Mouse (Mus musculus) heart, postnatal 0 days (tissue): Measurements from ENCODE around the gene Smim4. TPM values are rescaled to one million over a fixed set of nuclear protein-coding genes. Genes with fewer than 3 reads are reported as not detected.

Source experiments
- ATAC-seq: fragments of 200-750 bp; cut with Nextera tagmentation; 2 replicates; pipeline ENCODE4 v1.8.0; 2017; ENCODE audit warnings: low read depth, moderate number of reproducible peaks, moderate library complexity; ENCODE audit not compliant: insufficient read depth
- DNase-seq: peaks from one replicate; pipeline ENCODE4 v3.0.0-alpha.2; 2016; ENCODE audit warnings: low spot score
- H3K27ac ChIP-seq: fragments of 300-500 bp; sonication (generic); 2 replicates; pipeline ENCODE4 v1.5.1; 2014; ENCODE audit warnings: low read depth, mild to moderate bottlenecking
- H3K27me3 ChIP-seq: fragments of 300-500 bp; sonication (generic); 2 replicates; pipeline ENCODE4 v1.6.1; 2014; ENCODE audit warnings: low read length, mixed read lengths; ENCODE audit not compliant: control insufficient read depth, insufficient read depth
- H3K36me3 ChIP-seq: fragments of 300-500 bp; sonication (generic); replicated peaks from 2 replicates; pipeline ENCODE4 v1.6.1; 2014; ENCODE audit warnings: low read length, mixed read lengths; ENCODE audit not compliant: control insufficient read depth, insufficient read depth
- H3K4me1 ChIP-seq: fragments of 300-500 bp; sonication (generic); 2 replicates; pipeline ENCODE4 v1.6.1; 2014; ENCODE audit warnings: antibody characterized with exemption; ENCODE audit not compliant: control insufficient read depth, insufficient read depth
- H3K4me2 ChIP-seq: fragments of 300-500 bp; sonication (generic); 2 replicates; pipeline ENCODE4 v1.6.1; 2014; ENCODE audit warnings: low read depth, mild to moderate bottlenecking, low read length, moderate library complexity
- H3K4me3 ChIP-seq: fragments of 300-500 bp; sonication (generic); 2 replicates; pipeline ENCODE4 v1.5.1; 2014; ENCODE audit warnings: low read depth, low read length
- H3K9ac ChIP-seq: fragments of 300-500 bp; sonication (generic); replicated peaks from 2 replicates; pipeline ENCODE4 v1.6.1; 2014; ENCODE audit warnings: low read depth, low read length, mixed read lengths
- H3K9me3 ChIP-seq: fragments of 300-500 bp; sonication (generic); replicated peaks from 2 replicates; pipeline ENCODE4 v1.6.1; 2016; ENCODE audit warnings: low read length; ENCODE audit not compliant: control insufficient read depth
- CTCF ChIP-seq: IDR thresholded peaks from 2 replicates; pipeline ENCODE4 v1.5.1; 2016; ENCODE audit warnings: antibody characterized with exemption, control low read depth, low read depth
- EP300 ChIP-seq: IDR thresholded peaks from 2 replicates; pipeline ENCODE4 v1.6.1; 2016; ENCODE audit warnings: antibody characterized with exemption, low read depth
- WGBS: fragments of 180-500 bp; shearing (Covaris S2); extraction: QIAGEN DNeasy Blood & Tissue Kit; methylation state at CpG from one replicate; pipeline ENCODE4 v1.1.7; 2014; 5-methylcytosine and 5-hydroxymethylcytosine counted together
- polyA plus RNA-seq: library from polyadenylated mRNA; unstranded; fragments of >200 nt; fragmentation: Nextera tagmentation; extraction: Ambion mirVana; gene quantifications from 2 replicates; pipeline ENCODE4 v1.2.1, GENCODE M21; 2015
- total RNA-seq: library from RNA; depleted of rRNA; stranded (reverse); fragments of >200 nt; gene quantifications from 2 replicates; pipeline ENCODE4 v1.2.3, GENCODE M21; 2014; ENCODE audit warnings: low replicate concordance

The Smim4 gene
- total and polyA plus RNA-seq, 2 experiments from 2014 or later = 12.7 to 207 TPM

GRCm38 (mm10) chr14:31171821-31172220 is 43.1 kb upstream of the Smim4 start:
- 92% methylated on average over 15 of the region's 15 CpGs for WGBS
- no peak for ATAC-seq
- Histone ChIP-seq H3K4me2 (no peak overlapping the region), H3K27ac (no peak overlapping the region), H3K36me3 (peaks cover 69% of the 10 kb centered on the region), H3K27me3 (no peaks in the 10 kb centered on the region), H3K9me3 (no peaks in the 10 kb centered on the region), H3K4me3 (no peak overlapping the region), H3K4me1 (no peaks in the 10 kb centered on the region), H3K9ac (no peak overlapping the region)
- TF ChIP-seq EP300 (no peak), CTCF (no peak)
- DNase-seq = no peak

DNA sequence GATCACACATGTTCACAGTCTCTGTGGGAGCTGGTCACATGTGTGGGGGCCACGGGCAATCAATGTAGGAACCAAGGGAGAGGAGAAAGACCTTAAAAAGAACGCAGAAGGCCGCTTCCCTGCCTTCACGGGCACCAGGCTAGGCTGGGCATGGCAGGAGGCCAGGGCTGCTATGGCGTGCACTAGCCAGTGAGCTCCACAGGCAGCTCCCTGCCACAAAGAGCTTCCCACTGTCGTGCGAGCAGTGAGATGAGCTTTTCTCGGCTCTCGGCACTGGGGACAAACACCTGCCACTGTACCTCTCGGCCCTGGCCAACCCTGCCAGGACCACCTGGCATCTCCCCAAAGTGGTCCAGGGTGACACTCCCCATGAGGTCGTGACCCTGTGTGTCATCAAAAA is 42.6 kb upstream of the Smim4 start:
- no peaks in the 10 kb centered on the region for H3K4me1 ChIP-seq
- TF ChIP-seq EP300 (no peak), CTCF (no peak)

DNA sequence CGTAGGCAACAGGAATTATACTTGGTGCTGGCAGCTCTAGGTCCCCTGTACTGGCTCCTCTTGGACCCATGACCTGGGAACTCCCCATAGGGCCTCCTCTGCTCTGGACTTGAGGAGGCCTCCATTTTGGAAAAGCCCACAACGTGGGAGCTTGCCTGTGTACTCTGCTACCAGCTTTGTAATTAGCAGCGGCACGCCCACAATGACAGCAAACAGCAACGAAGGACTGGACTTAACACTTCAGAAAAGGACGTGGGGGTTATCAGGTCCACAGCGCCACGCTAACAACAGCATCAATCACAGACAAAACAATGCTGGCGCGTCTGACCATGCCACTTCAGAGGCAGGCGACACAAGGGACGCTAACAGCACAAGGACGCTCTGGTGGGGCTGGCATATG is 42.2 kb upstream of the Smim4 start:
- 72% methylated on average over 13 of the region's 13 CpGs for whole genome bisulfite sequencing
- Histone ChIP-seq H3K27ac (no peak overlapping the region), H3K27me3 (no peaks in the 10 kb centered on the region), H3K36me3 (peaks cover 60% of the 10 kb centered on the region), H3K4me3 (no peak overlapping the region), H3K9me3 (no peaks in the 10 kb centered on the region), H3K4me2 (no peak overlapping the region), H3K4me1 (no peaks in the 10 kb centered on the region), H3K9ac (no peak overlapping the region)
- TF ChIP-seq EP300 (no peak), CTCF (no peak)
- ATAC-seq = no peak
- no peak for DNase-seq

More for the DNA sequence above, 42.6 kb upstream of the Smim4 start:
- H3K4me3 ChIP-seq = no peak overlapping the region
- no peaks in the 10 kb centered on the region for H3K9me3 ChIP-seq
- 78% methylated on average over 11 of the region's 11 CpGs for WGBS
- no peaks in the 10 kb centered on the region for H3K27me3 ChIP-seq
- no peak for DNase-seq
- peaks cover 65% of the 10 kb centered on the region for H3K36me3 ChIP-seq
- no peak for ATAC-seq
- H3K9ac ChIP-seq = no peak overlapping the region
- no peak overlapping the region for H3K27ac ChIP-seq
- no peak overlapping the region for H3K4me2 ChIP-seq

DNA sequence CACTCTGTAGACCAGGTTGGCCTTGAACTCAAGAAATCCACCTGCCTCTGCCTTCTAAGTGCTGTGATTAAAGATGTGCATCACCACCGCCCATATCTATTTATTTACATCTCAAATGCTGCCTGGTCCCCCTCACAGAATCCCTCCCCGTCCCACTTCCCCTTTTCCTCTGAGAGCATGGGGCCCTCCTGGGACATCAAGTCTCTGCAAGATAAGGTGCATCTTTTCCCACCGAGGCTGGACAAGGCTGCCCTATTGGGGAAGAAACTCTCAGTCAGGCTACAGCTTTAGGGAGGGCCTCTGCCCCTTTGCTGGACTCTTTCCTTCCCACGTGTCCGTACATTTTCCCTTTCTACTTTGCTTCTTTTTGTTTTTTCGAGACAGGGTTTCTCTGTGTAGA is 40.8 kb upstream of the Smim4 start:
- WGBS = 45% methylated on average over 6 of the region's 6 CpGs
- ATAC-seq = no peak
- no peak for DNase-seq
- Histone ChIP-seq H3K36me3 (peaks cover 46% of the 10 kb centered on the region), H3K27ac (no peak overlapping the region), H3K27me3 (no peaks in the 10 kb centered on the region), H3K4me2 (no peak overlapping the region), H3K4me1 (0 out of 2 replicates have a peak, but pooled peaks cover 5% of the 10 kb centered on the region), H3K9me3 (no peaks in the 10 kb centered on the region), H3K4me3 (no peak overlapping the region), H3K9ac (no peak overlapping the region)
- TF ChIP-seq CTCF (no peak), EP300 (no peak)

- Histone ChIP-seq H3K9me3 (no peaks in the 10 kb centered on the region), H3K4me1 (0 out of 2 replicates have a peak, but pooled peaks cover 10% of the 10 kb centered on the region), H3K4me3 (peak within 1 kb of the TSS; percentile 32), H3K9ac (peak within 1 kb of the TSS; percentile 32; the same call in 1 of the 2 replicates), H3K36me3 (peaks cover 35% of the 10 kb centered on the region), H3K27ac (peak within 1 kb of the TSS; percentile 61), H3K27me3 (no peaks in the 10 kb centered on the region), H3K4me2 (peak within 1 kb of the TSS; percentile 52)
- DNase-seq = peak; percentile 67
- peak; percentile 39; the same call in 1 of the 2 replicates for ATAC-seq
- no peak for TF ChIP-seq CTCF
- peak; percentile 91 for TF ChIP-seq EP300
- 24% methylated on average over 10 of the region's 10 CpGs for WGBS
These were observed 39.7 kb upstream of the Smim4 start, which contains the start of gene Stab1 for GRCm38 (mm10) chr14:31168425-31168824. TSS of gene Stab1 (minus strand) at chr14:31168641.

DNA sequence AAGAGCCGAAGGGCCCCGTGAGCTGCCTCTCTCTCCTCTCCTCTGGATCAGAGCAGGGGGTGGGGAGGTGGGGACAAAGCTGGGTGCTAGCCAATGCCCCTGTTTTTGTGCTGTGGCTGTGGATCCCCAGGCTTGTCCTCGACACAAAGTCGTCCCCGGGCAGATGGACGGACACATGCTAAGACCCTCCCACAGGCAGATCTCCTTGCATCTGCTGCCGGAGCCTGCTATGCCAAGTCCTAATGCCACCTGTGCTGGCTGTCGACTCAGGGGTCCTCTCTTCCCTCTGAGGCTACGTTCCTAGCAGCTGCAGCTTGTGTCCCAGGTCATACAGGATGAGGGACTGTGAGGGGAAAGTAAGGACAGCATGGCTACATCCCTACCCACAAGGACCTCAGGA is 38.1 kb upstream of the Smim4 start:
- Histone ChIP-seq H3K36me3 (peaks cover 19% of the 10 kb centered on the region), H3K9me3 (no peaks in the 10 kb centered on the region), H3K4me2 (peak overlapping the region; percentile 52), H3K4me3 (peak overlapping the region; percentile 32), H3K27me3 (no peaks in the 10 kb centered on the region), H3K9ac (no peak overlapping the region), H3K27ac (no peak overlapping the region), H3K4me1 (0 out of 2 replicates have a peak, but pooled peaks cover 10% of the 10 kb centered on the region)
- TF ChIP-seq CTCF (no peak), EP300 (no peak)
- no peak for DNase-seq
- WGBS = 47% methylated on average over 9 of the region's 9 CpGs
- no peak for ATAC-seq
